Mouse (Mus musculus): ENCODE data around the gene Nol10. TPM values are rescaled to one million over a fixed set of nuclear protein-coding genes. Genes with fewer than 3 reads are reported as not detected.

Nol10 gene
- 23.5 and 26.3 TPM in 2 replicates for polyA plus RNA-seq (2015; fragmentation: Nextera tagmentation; extraction: Ambion mirVana)

GRCm38 (mm10) chr12:17348048-17349036, at the start of gene Nol10:
Nol10 (plus strand) TSS chr12:17348458.
- H3K9me3 ChIP-seq (ENCODE audit: control insufficient read depth, low read length) = no peaks in the 10 kb centered on the region
- under 1% methylated on average over 42 of the region's 42 CpGs for WGBS
- H3K36me3 ChIP-seq (ENCODE audit: control insufficient read depth, insufficient read depth) = peaks cover 4% of the 10 kb centered on the region; the same call in 1 of the 2 replicates
- H3K4me1 ChIP-seq (replicated peaks; ENCODE audit: control insufficient read depth, insufficient read depth, low read length) = peaks cover 14% of the 10 kb centered on the region
- peak within 1 kb of the TSS; percentile 98 for H3K4me2 ChIP-seq (ENCODE audit: low read length)
- no peaks in the 10 kb centered on the region for H3K27me3 ChIP-seq (replicated peaks; ENCODE audit: control insufficient read depth, insufficient read depth, low read length)
- ATAC-seq = peak; percentile 98
- H3K27ac ChIP-seq (ENCODE audit: low read length) = peak within 1 kb of the TSS; percentile 37; the same call in 1 of the 2 replicates
- H3K9ac ChIP-seq (replicated peaks; ENCODE audit: low read depth, low read length) = peak within 1 kb of the TSS; percentile 72
- H3K4me3 ChIP-seq (replicated peaks; ENCODE audit: low read length) = peak within 1 kb of the TSS; percentile 84

- no peak overlapping the region for H3K4me2 ChIP-seq (ENCODE audit: low read length)
- WGBS = 87% methylated on average over 1 of the region's 1 CpGs
- H3K9me3 ChIP-seq (ENCODE audit: control insufficient read depth, low read length) = no peaks in the 10 kb centered on the region
- H3K36me3 ChIP-seq (ENCODE audit: control insufficient read depth, insufficient read depth) = no peaks in the 10 kb centered on the region
- no peak overlapping the region for H3K27ac ChIP-seq (ENCODE audit: low read length)
- H3K27me3 ChIP-seq (replicated peaks; ENCODE audit: control insufficient read depth, insufficient read depth, low read length) = no peaks in the 10 kb centered on the region
- no peak for ATAC-seq
- no peaks in the 10 kb centered on the region for H3K4me1 ChIP-seq (replicated peaks; ENCODE audit: control insufficient read depth, insufficient read depth, low read length)
- H3K9ac ChIP-seq (replicated peaks; ENCODE audit: low read depth, low read length) = no peak overlapping the region
- no peak overlapping the region for H3K4me3 ChIP-seq (replicated peaks; ENCODE audit: low read length)
Measured at GRCm38 (mm10) chr12:17299902-17300301, 48.4 kb upstream of the Nol10 start.

- no peaks in the 10 kb centered on the region for H3K36me3 ChIP-seq (ENCODE audit: control insufficient read depth, insufficient read depth)
- H3K4me3 ChIP-seq (replicated peaks; ENCODE audit: low read length) = no peak overlapping the region
- 86% methylated on average over 7 of the region's 7 CpGs for WGBS
- H3K9me3 ChIP-seq (ENCODE audit: control insufficient read depth, low read length) = no peaks in the 10 kb centered on the region
- ATAC-seq = no peak
- no peak overlapping the region for H3K27ac ChIP-seq (ENCODE audit: low read length)
- H3K9ac ChIP-seq (replicated peaks; ENCODE audit: low read depth, low read length) = no peak overlapping the region
- no peaks in the 10 kb centered on the region for H3K4me1 ChIP-seq (replicated peaks; ENCODE audit: control insufficient read depth, insufficient read depth, low read length)
- H3K4me2 ChIP-seq (ENCODE audit: low read length) = no peak overlapping the region
- H3K27me3 ChIP-seq (replicated peaks; ENCODE audit: control insufficient read depth, insufficient read depth, low read length) = no peaks in the 10 kb centered on the region
Measured at GRCm38 (mm10) chr12:17305445-17305844, 42.8 kb upstream of the Nol10 start.

- Histone ChIP-seq H3K27ac (ENCODE audit: low read length) (no peak overlapping the region), H3K4me3 (replicated peaks; ENCODE audit: low read length) (no peak overlapping the region), H3K27me3 (replicated peaks; ENCODE audit: control insufficient read depth, insufficient read depth, low read length) (no peaks in the 10 kb centered on the region), H3K9ac (replicated peaks; ENCODE audit: low read depth, low read length) (no peak overlapping the region), H3K4me2 (ENCODE audit: low read length) (no peak overlapping the region), H3K36me3 (ENCODE audit: control insufficient read depth, insufficient read depth) (no peaks in the 10 kb centered on the region), H3K4me1 (replicated peaks; ENCODE audit: control insufficient read depth, insufficient read depth, low read length) (peaks cover 4% of the 10 kb centered on the region; the same call in 1 of the 2 replicates), H3K9me3 (ENCODE audit: control insufficient read depth, low read length) (no peaks in the 10 kb centered on the region)
- WGBS = 26% methylated on average over 4 of the region's 4 CpGs
- ATAC-seq = no peak
Measured at GRCm38 (mm10) chr12:17308246-17308645, 40.0 kb upstream of the Nol10 start.

GRCm38 (mm10) chr12:17310852-17311839, 37.1 kb upstream of the Nol10 start:
- H3K4me3 ChIP-seq (replicated peaks; ENCODE audit: low read length) = no peak overlapping the region
- ATAC-seq = peak; percentile 54
- 13% methylated on average over 16 of the region's 16 CpGs for WGBS
- no peak overlapping the region for H3K9ac ChIP-seq (replicated peaks; ENCODE audit: low read depth, low read length)
- H3K4me1 ChIP-seq (replicated peaks; ENCODE audit: control insufficient read depth, insufficient read depth, low read length) = peaks cover 4% of the 10 kb centered on the region; the same call in 1 of the 2 replicates
- H3K27me3 ChIP-seq (replicated peaks; ENCODE audit: control insufficient read depth, insufficient read depth, low read length) = no peaks in the 10 kb centered on the region
- H3K36me3 ChIP-seq (ENCODE audit: control insufficient read depth, insufficient read depth) = no peaks in the 10 kb centered on the region
- H3K27ac ChIP-seq (ENCODE audit: low read length) = no peak overlapping the region
- no peaks in the 10 kb centered on the region for H3K9me3 ChIP-seq (ENCODE audit: control insufficient read depth, low read length)
- H3K4me2 ChIP-seq (ENCODE audit: low read length) = peak overlapping the region; percentile 38

GRCm38 (mm10) chr12:17316096-17316495, 32.2 kb upstream of the Nol10 start:
- Histone ChIP-seq H3K27me3 (replicated peaks; ENCODE audit: control insufficient read depth, insufficient read depth, low read length) (no peaks in the 10 kb centered on the region), H3K4me3 (replicated peaks; ENCODE audit: low read length) (no peak overlapping the region), H3K9ac (replicated peaks; ENCODE audit: low read depth, low read length) (no peak overlapping the region), H3K9me3 (ENCODE audit: control insufficient read depth, low read length) (no peaks in the 10 kb centered on the region), H3K4me1 (replicated peaks; ENCODE audit: control insufficient read depth, insufficient read depth, low read length) (peaks cover 3% of the 10 kb centered on the region; the same call in 1 of the 2 replicates), H3K36me3 (ENCODE audit: control insufficient read depth, insufficient read depth) (no peaks in the 10 kb centered on the region), H3K4me2 (ENCODE audit: low read length) (no peak overlapping the region), H3K27ac (ENCODE audit: low read length) (no peak overlapping the region)
- 92% methylated on average over 5 of the region's 5 CpGs for whole genome bisulfite sequencing
- ATAC-seq = no peak

GRCm38 (mm10) chr12:17317970-17318369, 30.3 kb upstream of the Nol10 start:
- H3K4me2 ChIP-seq (ENCODE audit: low read length) = no peak overlapping the region
- 81% methylated on average over 4 of the region's 4 CpGs for WGBS

GRCm38 (mm10) chr12:17318453-17318852, 29.8 kb upstream of the Nol10 start:
- H3K27me3 ChIP-seq (replicated peaks; ENCODE audit: control insufficient read depth, insufficient read depth, low read length) = peaks cover 5% of the 10 kb centered on the region; the same call in 1 of the 2 replicates
- H3K9ac ChIP-seq (replicated peaks; ENCODE audit: low read depth, low read length) = no peak overlapping the region
- ATAC-seq = no peak
- H3K4me2 ChIP-seq (ENCODE audit: low read length) = no peak overlapping the region
- 79% methylated on average over 3 of the region's 3 CpGs for WGBS
- no peaks in the 10 kb centered on the region for H3K4me1 ChIP-seq (replicated peaks; ENCODE audit: control insufficient read depth, insufficient read depth, low read length)
- no peak overlapping the region for H3K27ac ChIP-seq (ENCODE audit: low read length)
- H3K4me3 ChIP-seq (replicated peaks; ENCODE audit: low read length) = no peak overlapping the region
- no peaks in the 10 kb centered on the region for H3K36me3 ChIP-seq (ENCODE audit: control insufficient read depth, insufficient read depth)
- no peaks in the 10 kb centered on the region for H3K9me3 ChIP-seq (ENCODE audit: control insufficient read depth, low read length)

More at GRCm38 (mm10) chr12:17317970-17318369, 30.3 kb upstream of the Nol10 start:
- Histone ChIP-seq H3K27ac (ENCODE audit: low read length) (no peak overlapping the region), H3K36me3 (ENCODE audit: control insufficient read depth, insufficient read depth) (no peaks in the 10 kb centered on the region), H3K4me3 (replicated peaks; ENCODE audit: low read length) (no peak overlapping the region), H3K27me3 (replicated peaks; ENCODE audit: control insufficient read depth, insufficient read depth, low read length) (peaks cover 2% of the 10 kb centered on the region; the same call in 1 of the 2 replicates), H3K4me1 (replicated peaks; ENCODE audit: control insufficient read depth, insufficient read depth, low read length) (no peaks in the 10 kb centered on the region), H3K9ac (replicated peaks; ENCODE audit: low read depth, low read length) (no peak overlapping the region), H3K9me3 (ENCODE audit: control insufficient read depth, low read length) (no peaks in the 10 kb centered on the region)
- no peak for ATAC-seq

All from forebrain, embryonic 16.5 days (tissue).